Mouse (Mus musculus): ENCODE results near the gene Vav3.

DNA sequence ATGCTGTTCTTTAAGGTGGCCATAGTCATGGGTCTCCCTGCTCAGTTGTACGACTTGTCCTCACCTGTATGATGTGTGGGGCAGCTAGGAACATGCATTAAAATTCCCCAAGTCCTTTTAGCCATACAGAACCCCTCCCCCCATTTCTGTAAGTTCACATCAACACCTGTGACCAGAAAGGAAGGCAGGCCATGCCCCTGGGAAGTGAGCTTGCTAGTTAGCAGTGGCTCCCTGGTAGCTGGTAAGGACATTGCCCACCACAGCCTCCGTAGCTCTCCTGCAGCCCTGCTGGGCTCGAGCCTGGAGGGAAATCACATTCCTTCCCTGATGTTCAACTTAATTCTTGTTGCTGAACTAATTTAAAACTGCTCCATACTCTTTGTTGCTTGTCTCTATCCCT, 146.3 kb downstream of the Vav3 start:
- no peak for TF ChIP-seq GATA1 (IDR thresholded peaks at IDR 0.05; ENCODE audit: borderline replicate concordance, low read length)
- TF ChIP-seq FLI1 (IDR thresholded peaks at IDR 0.05; ENCODE audit: low read length), result no peak
